Mouse (Mus musculus): Measurements from ENCODE around the gene Gm21972. TPM values are rescaled to one million over a fixed set of nuclear protein-coding genes. Genes with fewer than 3 reads are reported as not detected.

Gm21972 gene
- total and polyA plus RNA-seq, 3 experiments: 0.65 to 52.7 TPM; not detected in 1

DNA sequence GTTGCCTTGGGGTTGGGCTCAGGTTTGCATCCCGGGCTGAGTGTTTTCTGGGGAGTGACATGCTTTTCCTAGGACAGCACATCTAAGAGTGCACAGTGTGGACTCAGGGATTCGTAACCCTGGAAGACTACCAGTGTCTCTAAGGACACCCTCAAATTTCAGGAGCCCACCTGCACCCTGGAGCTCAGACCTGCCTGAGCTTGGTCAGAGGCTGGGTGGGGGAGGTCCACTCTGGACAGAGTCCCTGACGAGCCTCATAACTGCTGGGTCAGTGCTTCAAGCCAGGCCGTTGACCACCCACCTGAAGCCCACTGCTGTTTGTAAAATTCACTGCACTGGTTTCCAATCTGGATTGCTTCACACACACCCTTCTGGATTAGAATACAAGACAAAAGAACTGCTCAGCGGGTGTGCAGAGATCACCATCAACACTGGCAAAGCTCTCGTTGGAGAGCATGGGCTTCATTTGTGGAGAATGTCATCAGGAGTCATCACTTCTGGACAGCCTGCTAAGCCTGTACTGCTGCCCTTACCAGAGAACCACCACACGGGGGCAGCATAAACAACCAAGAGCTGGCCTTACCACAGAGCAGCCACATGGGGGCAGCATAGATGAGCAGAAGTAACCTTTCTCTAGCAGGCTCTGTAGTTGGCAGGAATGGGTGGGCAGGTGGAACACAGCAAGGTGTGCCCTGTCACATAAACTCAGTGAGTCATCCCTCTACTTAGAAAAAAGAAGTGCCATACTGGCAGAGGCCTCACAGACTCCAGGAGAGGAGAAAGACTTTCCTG is 45.2 kb downstream of the Gm21972 start (continued):
- TF ChIP-seq MAX (IDR thresholded peaks at IDR 0.05; ENCODE audit: low read length) (0 out of 2 replicates have a peak, but pooled peaks have one; percentile 27), SMC3 (IDR thresholded peaks at IDR 0.05; ENCODE audit: low read depth, low read length) (peak; percentile 100)

DNA sequence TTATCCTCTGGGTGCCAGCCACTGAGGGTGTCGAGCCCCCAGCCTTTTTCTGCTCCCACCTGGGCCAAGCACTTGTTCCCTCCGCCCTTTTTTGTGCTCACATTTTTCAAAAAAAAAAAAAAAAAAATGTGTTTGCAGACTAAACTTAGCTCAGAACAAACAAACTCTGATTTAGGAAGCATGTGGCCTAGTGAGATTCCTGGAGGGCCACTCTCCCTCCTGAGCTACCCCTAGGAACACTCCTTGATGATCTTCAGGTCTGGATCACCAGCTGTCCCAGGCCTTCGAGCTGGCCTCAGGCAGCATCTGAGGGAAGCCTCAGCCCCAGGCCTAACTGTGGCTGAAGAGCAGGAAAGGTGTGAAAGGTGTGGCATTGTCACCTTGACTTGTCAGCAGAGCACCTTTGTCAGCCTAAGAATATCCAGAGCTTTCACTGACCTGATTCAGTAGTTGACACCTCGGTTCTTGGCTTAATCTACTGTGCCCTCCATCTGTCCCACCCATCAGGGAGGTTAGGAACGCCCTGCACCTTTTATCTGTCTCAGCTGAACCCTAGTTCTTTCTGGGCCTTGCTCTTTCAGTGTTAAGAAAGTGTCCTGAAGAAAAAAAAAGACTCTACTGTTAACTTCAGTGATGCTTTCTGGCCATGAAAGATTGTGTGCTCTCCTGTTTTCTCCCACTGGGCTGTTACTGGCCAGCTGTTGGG is 48.7 kb downstream of the Gm21972 start:
- no peak for TF ChIP-seq POLR2AphosphoS5 (IDR thresholded peaks at IDR 0.05; ENCODE audit: borderline replicate concordance, low read depth, low read length)
- no peak for TF ChIP-seq NELFE (IDR thresholded peaks at IDR 0.05; ENCODE audit: low read depth, low read length)
- TF ChIP-seq ZMIZ1 (IDR thresholded peaks at IDR 0.05; ENCODE audit: low read depth, low read length): no peak
- no peak for TF ChIP-seq USF1 (IDR thresholded peaks at IDR 0.05; ENCODE audit: low read depth, low read length)
- no peak for TF ChIP-seq SIN3A (IDR thresholded peaks at IDR 0.05; ENCODE audit: low read length)
- TF ChIP-seq RCOR1 (IDR thresholded peaks at IDR 0.05; ENCODE audit: low read depth, low read length): no peak
- TF ChIP-seq ZC3H11A (IDR thresholded peaks at IDR 0.05; ENCODE audit: low read depth, low read length): no peak
- no peaks in the 10 kb centered on the region for H3K9me3 ChIP-seq (replicated peaks; ENCODE audit: insufficient read depth, low read length)
- no peaks in the 10 kb centered on the region for H3K4me1 ChIP-seq (ENCODE audit: control insufficient read depth in 1 of 2, insufficient read depth in 2 of 2, low read length in 2 of 2)
- H3K79me2 ChIP-seq (ENCODE audit: control insufficient read depth, insufficient read depth, low read length, poor library complexity): no peaks in the 10 kb centered on the region
- no peak overlapping the region for H3K9ac ChIP-seq (ENCODE audit: control insufficient read depth, low read depth, low read length, poor library complexity, severe bottlenecking)
- DNase-seq (ENCODE audit: low read depth, low spot score): no peak
- no peak overlapping the region for H3K4me3 ChIP-seq (ENCODE audit: control insufficient read depth in 1 of 2, insufficient read depth in 1 of 2, low read depth in 2 of 2, low read length in 2 of 2)
- H3K36me3 ChIP-seq (ENCODE audit: control insufficient read depth in 1 of 2, insufficient read depth in 2 of 2, low read length in 2 of 2): no peaks in the 10 kb centered on the region; a peak in 1 of 4 replicates
- no peak overlapping the region for H3K27ac ChIP-seq (ENCODE audit: control insufficient read depth, low read depth, low read length)
- H3K27me3 ChIP-seq (ENCODE audit: control insufficient read depth in 1 of 2, insufficient read depth in 2 of 2, low read length in 2 of 2): no peaks in the 10 kb centered on the region

DNA sequence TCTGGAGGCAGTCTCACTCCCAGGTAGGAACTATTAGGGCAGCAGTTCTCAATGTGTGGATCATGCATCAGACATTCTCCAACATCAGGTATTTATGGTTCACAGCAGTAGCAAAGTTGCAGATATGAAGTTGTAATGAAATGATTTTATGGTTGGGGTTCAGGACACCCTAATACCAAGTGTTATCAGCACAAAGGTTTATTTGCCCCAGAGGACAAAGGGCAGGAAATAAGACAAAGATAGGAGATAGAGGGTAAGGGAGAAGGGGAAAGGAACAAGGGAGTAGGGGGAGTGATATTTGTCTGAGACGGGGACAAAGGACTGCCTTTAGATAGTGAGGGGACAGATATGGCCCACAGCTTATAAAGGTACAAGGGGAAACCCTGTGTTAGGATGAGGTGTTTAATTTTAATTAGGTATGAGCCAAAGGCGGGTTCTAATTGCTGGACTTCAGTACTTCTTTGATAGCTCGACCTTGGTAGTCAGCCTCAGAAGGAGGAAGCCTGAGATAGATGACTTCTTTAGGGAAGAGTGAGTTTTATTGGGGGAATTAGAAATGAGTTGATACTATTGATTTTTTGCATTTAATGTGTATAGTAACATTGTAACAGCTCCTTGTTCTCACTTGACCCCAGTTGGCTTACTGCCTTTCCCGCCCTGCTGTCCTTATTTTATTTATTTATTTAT is 50.3 kb downstream of the Gm21972 start:
- Histone ChIP-seq H3K9me3 (replicated peaks; ENCODE audit: insufficient read depth, low read length) (no peaks in the 10 kb centered on the region), H3K9ac (ENCODE audit: control insufficient read depth, low read depth, low read length, poor library complexity, severe bottlenecking) (no peak overlapping the region), H3K27me3 (ENCODE audit: control insufficient read depth in 1 of 2, insufficient read depth in 2 of 2, low read length in 2 of 2) (no peaks in the 10 kb centered on the region), H3K4me3 (ENCODE audit: control insufficient read depth in 1 of 2, insufficient read depth in 1 of 2, low read depth in 2 of 2, low read length in 2 of 2) (no peak overlapping the region), H3K79me2 (ENCODE audit: control insufficient read depth, insufficient read depth, low read length, poor library complexity) (no peaks in the 10 kb centered on the region), H3K27ac (ENCODE audit: control insufficient read depth, low read depth, low read length) (no peak overlapping the region), H3K36me3 (ENCODE audit: control insufficient read depth in 1 of 2, insufficient read depth in 2 of 2, low read length in 2 of 2) (no peaks in the 10 kb centered on the region; a peak in 1 of 4 replicates), H3K4me1 (ENCODE audit: control insufficient read depth in 1 of 2, insufficient read depth in 2 of 2, low read length in 2 of 2) (no peaks in the 10 kb centered on the region)
- no peak for DNase-seq (ENCODE audit: low read depth, low spot score)
- no peak for TF ChIP-seq SIN3A (IDR thresholded peaks at IDR 0.05; ENCODE audit: low read length)
- TF ChIP-seq RAD21 (IDR thresholded peaks at IDR 0.05; ENCODE audit: low read depth, low read length): no peak
- no peak for TF ChIP-seq POLR2AphosphoS2 (IDR thresholded peaks at IDR 0.05; ENCODE audit: low read length)
- no peak for TF ChIP-seq MXI1 (IDR thresholded peaks at IDR 0.05; ENCODE audit: low read depth, low read length)
- TF ChIP-seq KAT2A (conservative IDR thresholded peaks at IDR 0.05; ENCODE audit: low read depth, low read length): no peak

Data from MEL (cell line).